Mouse (Mus musculus): Measurements from ENCODE around the gene Nop53.

DNA sequence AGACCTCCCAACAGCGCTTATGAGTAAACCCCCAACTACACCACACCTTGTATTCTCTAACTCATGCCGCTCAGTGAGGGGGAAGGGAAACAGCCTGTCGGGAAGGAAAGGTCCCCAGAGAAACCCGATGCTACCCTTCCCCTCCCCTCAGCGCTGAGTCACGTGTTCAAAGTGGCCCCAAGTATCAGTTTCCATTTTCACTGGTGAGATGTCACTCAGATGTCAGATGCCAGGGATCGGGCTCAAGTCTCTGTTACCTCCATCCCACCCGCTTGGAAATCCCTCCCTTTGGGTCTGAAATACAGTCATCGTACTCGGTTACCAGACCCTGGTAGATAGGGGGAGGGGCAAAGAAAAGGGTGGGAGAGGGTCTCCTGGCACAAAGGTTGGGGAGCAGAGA, 24.1 kb downstream of the Nop53 start:
- TF ChIP-seq CTCF (IDR thresholded peaks at IDR 0.05; ENCODE audit: low read depth, low read length) (no peak), GATA2 (IDR thresholded peaks at IDR 0.05; ENCODE audit: borderline replicate concordance, low read depth, low read length) (no peak), GATA1 (IDR thresholded peaks at IDR 0.05; ENCODE audit: borderline replicate concordance, low read length) (no peak), POLR2AphosphoS5 (IDR thresholded peaks at IDR 0.05; ENCODE audit: insufficient replicate concordance, low read depth, low read length) (no peak)

Measured in G1E (cell line).